Mouse (Mus musculus) liver (tissue): ENCODE measurements at regions not wholly inside any gene's neighbourhood (a gene's known extent, or its start where the extent isn't known, plus 50 kb on each side); places are given as distances from the start of the nearest gene placed in this dataset.

Experiments used
- DNase-seq: peaks from one replicate; pipeline ENCODE4 v3.0.0-alpha.2; 2020; ENCODE audit warnings: mixed read lengths

DNA sequence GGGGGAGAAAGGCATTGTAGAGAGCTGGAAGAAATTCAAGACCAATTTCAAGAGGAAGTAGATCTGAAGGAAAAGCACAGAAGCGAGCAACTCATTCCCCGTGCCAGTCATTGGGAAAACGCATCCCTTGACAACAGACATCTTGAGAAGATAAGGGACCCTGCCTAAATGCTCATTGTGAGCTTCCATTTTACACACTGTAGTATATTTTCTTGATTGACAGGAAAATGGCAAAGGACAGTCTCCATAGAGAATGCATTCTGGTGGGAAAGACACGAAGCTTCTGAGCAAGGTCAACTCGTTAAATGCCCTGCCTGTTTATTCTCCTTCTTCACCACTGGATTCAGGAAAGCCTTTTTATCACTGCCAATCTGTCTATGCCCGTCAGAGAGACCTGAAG is 424.1 kb upstream of the Vwc2 start:
- no peak for DNase-seq

DNA sequence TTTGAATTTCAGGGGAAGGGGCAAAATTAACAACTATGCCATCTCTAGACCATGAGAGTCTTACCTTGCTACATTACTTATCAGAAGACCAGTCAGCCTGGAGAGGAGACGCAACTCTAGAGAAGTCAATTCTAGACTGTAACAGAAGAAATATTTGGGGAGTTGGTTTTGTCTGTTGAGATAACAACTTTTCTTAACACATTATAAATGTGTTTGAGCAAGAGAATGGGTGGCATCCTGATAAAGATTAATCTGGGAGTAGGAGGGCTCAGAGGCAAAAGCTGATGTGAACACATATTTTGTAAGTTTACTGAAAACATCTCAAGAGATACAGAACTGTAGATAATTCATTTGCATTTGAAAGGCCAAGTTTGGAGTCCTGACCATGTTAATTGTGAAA is 389.0 kb upstream of the Vwc2 start:
- no peak for DNase-seq

DNA sequence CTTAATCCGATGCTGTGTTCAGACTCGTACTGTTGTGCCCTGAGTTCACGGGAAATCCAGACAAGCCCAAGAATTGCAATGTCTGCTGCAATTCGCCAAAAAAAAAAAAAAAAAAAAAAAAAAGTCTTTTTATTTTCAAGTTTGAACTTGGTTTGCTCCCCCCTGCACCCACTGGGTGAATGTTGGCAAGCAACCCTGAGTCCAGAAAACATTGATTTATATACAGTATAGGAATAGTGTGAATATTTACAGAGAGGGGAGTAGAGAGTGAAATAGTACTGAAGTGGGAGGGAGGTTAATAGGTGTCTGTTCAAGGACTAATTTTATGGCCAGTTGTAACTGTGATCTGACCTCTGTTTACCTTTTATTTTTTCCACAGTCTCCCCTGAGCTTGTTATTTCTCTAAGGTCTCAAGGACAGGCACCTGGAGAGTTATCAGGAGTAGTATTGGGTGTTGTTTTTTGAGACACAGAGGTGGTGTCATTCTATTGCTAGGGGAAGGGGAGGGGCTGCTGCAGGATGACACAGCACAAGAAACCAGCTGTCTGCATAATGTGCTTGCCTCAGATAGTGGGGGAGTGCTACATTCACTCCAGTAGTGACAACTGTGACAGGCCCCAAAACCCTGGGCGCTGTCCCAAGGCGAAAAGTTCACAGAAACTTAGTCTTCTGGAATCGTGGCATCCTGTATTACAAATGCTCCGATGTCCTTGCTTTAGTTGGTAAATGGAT is 385.0 kb upstream of the Vwc2 start:
- peak; percentile 66 for DNase-seq
